Mouse (Mus musculus) frontal cortex, adult (tissue): ENCODE results near the gene Srarp.

ENCODE experiments used
- ATAC-seq: cut with Nextera tagmentation; 2 replicates; pipeline ENCODE4 v1.9.2; 2017; ENCODE audit warnings: mild to moderate bottlenecking, moderate library complexity, mixed read lengths; ENCODE audit not compliant: low TSS enrichment

The Srarp gene

DNA sequence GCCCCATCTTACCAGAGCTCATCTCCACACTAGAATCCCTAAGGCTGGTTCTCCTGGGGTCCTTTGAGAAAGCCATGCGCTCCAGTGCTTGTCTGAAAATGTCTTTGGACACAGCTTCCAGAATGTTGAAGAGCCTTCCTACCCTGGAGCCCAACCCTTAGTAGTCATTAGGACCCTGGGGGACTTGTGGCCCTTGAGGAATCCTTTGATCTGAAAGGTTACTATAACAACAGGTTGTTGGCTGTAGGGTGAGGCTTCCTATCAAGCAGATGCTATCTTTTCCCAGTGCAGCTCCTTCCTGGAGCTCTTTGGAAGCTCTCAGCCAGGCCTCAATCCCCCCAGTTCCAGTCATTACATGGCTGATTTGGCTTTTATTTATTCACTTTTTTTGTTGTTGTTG lies at the start of gene Srarp:
Srarp (minus strand) TSS at position 132 of the 400 bp plus-strand sequence.
- no peak for ATAC-seq

GRCm38 (mm10) chr4:141484071-141484470 lies 48.2 kb upstream of the Srarp start:
- no peak for ATAC-seq

- no peak for ATAC-seq
These were observed 43.5 kb upstream of the Srarp start for GRCm38 (mm10) chr4:141479411-141479810.

GRCm38 (mm10) chr4:141478794-141479193 lies 42.9 kb upstream of the Srarp start:
- ATAC-seq, result no peak

GRCm38 (mm10) chr4:141478225-141478624 lies 42.3 kb upstream of the Srarp start:
- ATAC-seq, result no peak; the same call in none of the 2 replicates

GRCm38 (mm10) chr4:141477681-141478102 lies 41.8 kb upstream of the Srarp start:
- ATAC-seq, result peak; percentile 79

DNA sequence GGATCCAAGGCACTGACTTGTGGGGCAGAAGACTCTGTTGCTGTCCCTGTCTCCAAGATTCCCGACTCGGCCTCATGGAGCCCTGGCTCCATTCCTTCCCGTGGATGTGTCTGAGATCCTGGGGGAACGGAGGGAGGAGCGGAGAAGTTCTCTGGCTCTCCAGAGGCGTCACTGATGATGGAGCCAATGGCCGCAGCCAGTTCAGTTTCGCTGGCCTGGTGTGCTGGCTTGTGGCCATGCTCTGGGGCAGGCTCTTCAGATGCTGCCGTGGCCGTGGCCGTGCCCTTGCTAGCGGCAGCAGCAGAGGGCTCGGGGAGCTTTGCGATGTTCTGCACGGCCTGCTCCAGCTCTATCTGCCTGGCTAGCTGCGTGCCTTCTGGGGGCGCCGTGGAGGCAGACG lies 38.5 kb upstream of the Srarp start:
- ATAC-seq, result no peak

GRCm38 (mm10) chr4:141472641-141473321 lies 36.9 kb upstream of the Srarp start:
- no peak for ATAC-seq

DNA sequence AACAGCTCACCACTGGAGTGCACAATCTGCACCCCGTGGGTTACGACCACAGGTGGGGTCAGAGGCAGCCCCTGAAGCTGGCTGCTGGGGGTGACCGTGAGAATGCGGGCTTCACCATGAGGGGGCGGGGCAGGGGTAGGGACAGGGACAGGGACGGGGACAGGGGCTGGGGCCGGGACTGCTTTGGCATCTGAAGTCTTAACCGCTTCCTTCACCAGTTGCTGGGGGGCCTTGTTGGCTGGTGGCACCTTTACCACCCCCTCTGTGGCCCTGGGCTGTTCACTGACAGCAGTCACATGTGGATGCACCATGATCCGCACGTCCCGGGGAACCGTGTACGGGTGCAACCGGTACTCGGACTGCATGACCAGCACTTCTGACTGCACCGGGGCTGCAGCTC lies 35.6 kb upstream of the Srarp start:
- no peak for ATAC-seq

- no peak for ATAC-seq
These were observed 33.4 kb upstream of the Srarp start for GRCm38 (mm10) chr4:141469343-141469742.

GRCm38 (mm10) chr4:141468576-141468975 lies 32.7 kb upstream of the Srarp start:
- 0 out of 2 replicates have a peak, but pooled peaks have one; percentile 21 for ATAC-seq

GRCm38 (mm10) chr4:141467581-141467927 lies 31.6 kb upstream of the Srarp start:
- no peak for ATAC-seq

DNA sequence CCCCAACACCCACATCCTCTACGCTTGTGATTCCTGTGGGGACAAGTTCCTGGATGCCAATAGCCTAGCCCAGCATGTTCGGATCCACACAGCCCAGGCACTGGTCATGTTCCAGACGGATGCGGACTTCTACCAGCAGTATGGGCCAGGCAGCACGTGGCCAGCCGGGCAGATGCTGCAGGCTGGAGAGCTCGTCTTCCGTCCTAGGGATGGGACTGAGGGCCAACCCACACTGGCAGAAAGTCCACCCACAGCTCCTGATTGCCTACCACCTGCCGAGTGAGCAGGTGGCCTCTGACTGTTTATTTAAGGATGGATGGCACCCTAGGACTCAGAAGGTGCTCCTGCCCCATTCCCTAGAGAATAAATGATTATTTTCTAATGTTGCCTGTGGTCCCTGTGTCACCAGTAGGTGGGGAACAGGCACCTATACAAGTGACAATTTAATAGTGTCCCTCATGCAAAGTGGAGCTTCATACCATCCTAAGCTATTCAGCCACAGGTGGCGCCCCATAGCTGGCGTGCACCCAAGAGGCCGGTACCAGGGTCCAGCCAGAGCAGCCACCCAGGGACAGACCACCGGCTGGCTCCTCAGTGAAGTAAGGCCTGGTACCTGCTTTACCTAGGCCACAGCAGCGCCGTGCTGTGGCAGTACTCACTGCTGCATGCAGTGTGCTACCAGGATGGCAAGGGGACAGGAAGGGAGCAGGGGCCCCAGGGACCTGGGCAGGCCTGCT lies 31.1 kb upstream of the Srarp start:
- no peak for ATAC-seq

DNA sequence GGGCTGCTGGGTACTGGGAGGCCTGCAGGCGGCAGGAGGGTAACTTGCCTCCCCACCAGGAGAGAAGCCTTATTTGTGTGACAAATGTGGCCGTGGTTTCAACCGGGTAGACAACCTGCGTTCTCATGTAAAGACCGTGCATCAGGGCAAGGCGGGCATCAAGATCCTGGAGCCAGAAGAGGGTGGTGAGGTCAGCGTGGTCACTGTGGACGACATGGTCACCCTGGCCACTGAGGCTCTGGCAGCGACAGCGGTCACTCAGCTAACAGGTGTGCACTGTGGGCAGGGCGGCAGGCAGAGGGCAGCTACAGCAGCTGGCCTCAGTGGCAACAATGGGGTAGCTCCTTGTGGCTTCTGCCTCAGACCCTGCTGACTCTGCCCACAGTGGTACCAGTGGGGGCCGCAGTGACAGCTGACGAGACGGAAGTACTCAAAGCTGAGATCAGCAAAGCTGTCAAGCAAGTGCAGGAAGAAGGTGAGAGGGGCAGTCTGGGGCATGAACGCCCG lies 30.4 kb upstream of the Srarp start:
- no peak for ATAC-seq

DNA sequence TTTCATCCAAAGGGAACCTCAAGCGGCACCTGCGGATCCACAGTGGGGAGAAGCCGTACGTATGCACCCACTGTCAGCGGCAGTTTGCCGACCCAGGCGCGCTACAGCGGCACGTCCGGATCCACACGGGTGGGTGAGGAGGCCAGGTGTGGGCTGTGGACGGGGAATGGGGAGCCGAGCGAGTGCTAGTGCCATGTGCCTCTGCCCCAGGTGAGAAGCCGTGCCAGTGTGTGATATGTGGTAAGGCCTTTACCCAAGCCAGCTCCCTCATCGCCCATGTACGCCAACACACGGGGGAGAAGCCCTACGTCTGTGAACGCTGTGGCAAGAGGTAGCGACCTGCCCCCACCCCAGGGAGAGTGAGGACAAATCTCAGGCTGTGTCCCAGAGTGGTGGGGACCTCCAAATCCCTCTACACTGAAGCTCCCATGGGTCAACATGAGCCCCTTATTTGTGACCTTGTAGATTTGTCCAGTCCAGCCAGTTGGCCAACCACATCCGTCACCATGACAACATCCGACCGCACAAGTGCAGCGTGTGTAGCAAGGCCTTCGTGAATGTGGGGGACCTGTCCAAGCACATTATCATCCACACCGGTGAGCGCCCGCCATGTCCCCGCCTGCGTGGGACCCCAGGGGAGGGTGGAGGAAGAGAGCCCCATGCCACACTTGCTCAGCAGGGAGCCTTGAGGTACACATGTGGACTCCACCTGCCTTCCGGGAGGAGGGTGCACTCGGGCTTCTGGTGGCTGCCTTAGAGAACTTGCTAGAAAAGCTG lies 29.8 kb upstream of the Srarp start:
- no peak for ATAC-seq

DNA sequence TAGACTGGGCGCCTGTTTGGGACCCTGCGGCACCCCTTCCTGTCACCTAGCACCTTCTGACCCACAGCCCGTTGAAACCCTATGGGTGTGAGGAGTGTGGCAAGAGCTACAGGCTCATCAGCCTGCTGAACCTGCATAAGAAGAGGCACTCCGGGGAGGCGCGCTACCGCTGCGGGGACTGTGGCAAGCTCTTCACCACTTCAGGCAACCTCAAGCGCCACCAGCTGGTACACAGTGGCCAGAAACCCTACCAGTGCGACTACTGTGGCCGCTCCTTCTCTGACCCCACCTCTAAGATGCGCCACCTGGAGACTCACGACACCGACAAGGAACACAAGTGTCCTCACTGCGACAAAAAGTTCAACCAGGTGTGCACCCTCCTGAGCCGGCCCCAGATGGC lies 28.8 kb upstream of the Srarp start:
- no peak for ATAC-seq

DNA sequence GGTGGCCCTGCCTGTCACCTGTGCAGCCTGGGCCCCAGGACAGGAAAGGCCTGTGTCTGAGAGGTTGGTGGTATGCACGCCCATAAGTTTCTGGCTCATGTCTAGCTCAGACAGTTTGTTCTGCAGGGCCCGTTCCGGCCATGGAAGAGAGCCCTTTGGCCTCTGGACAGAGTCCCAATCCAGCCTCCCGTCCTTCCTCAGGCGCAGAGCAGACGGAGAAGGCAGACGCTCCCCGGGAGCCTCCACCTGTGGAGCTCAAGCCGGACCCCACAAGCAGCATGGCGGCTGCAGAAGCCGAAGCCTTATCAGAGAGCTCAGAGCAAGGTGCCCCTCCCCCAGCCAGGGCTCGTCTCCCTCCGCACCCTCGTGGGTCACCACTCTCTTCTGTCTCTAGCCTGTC lies 27.6 kb upstream of the Srarp start:
- no peak for ATAC-seq

DNA sequence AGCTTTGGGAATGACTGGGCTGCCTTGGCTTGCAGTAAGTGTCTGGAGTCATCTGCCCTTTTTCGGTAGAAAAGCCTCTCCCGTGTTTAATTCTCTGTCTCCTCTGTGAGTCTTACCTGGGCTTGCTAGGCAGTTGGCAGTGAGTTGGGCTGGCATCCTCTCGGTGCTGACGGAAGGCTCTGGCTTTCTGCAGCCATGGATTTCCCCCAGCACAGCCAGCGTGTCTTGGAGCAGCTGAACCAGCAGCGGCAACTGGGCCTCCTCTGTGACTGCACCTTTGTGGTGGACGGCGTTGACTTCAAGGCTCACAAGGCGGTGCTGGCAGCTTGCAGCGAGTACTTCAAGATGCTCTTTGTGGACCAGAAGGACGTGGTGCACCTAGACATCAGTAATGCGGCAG lies 25.7 kb upstream of the Srarp start:
- ATAC-seq, result no peak

GRCm38 (mm10) chr4:141461088-141461487 lies 25.2 kb upstream of the Srarp start:
- peak; percentile 81 for ATAC-seq

GRCm38 (mm10) chr4:141460481-141460880 lies 24.6 kb upstream of the Srarp start:
- ATAC-seq, result no peak

- ATAC-seq, result no peak
These were observed 23.9 kb upstream of the Srarp start for GRCm38 (mm10) chr4:141459766-141460165.

DNA sequence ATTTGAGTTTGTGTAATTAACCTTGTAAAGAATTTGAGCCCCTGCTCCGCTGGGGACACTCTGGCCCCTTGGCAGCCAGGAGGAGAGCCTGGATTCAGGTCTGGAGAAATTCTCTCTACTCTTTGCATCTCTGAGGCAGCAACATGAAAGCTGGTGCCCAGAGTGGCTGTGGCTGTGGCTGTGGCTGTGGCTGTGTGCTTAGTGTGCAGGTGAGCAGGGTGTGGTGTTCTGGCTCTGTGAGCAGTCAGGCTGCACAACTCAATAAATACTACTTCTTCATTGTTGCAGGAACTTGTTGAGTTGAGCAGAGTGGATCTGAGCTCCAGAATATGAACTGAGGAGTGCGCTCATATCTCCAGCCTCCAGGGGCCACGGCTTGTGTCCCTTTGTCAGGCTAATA lies 23.0 kb upstream of the Srarp start:
- no peak for ATAC-seq

DNA sequence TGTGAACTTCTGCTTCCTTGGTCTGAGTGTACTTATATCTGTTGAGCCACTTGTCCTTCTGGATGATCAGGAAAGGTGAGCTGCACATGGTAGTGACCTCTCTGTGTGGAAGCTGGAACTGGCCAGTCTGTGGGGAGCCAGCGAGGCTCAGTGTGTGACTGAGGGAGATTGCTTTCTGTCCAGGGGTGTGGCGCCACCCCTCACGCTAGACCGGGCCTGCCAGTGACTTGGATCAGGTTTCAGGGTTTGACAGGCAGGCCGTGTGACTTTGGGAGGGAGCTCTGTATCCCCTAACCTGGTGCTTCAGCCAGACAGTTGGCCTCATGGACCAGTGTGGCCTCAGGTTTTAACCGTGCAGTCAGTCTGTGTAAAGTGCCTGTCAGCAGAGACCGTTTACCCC lies 22.3 kb upstream of the Srarp start:
- no peak for ATAC-seq
